Mouse (Mus musculus) heart, embryonic 16.5 days (tissue): ENCODE results near the gene Gdpd5. TPM values are rescaled to one million over a fixed set of nuclear protein-coding genes. Genes with fewer than 3 reads are reported as not detected.
"Not testable (repeated sequence)": the region's sequence is repeated elsewhere in the genome, so short reads cannot be mapped to it uniquely, and the experiment has no call there.

Experiments
- ATAC-seq: fragments of 200-750 bp; cut with Nextera tagmentation; replicated peaks from 2 replicates; pipeline ENCODE4 v1.8.0; 2017; ENCODE audit warnings: moderate number of reproducible peaks; ENCODE audit not compliant: insufficient read depth, low FRiP score; ENCODE audit errors: extremely low read depth
- H3K27ac ChIP-seq: fragments of 300-500 bp; sonication (generic); 2 replicates; pipeline ENCODE4 v1.5.1; 2014; ENCODE audit warnings: mild to moderate bottlenecking, low read length, control low read depth, moderate library complexity
- H3K27me3 ChIP-seq: fragments of 300-500 bp; sonication (generic); 2 replicates; pipeline ENCODE4 v1.6.1; 2014; ENCODE audit warnings: low read length, mixed read lengths; ENCODE audit not compliant: control insufficient read depth, insufficient read depth
- H3K36me3 ChIP-seq: fragments of 300-500 bp; sonication (generic); 2 replicates; pipeline ENCODE4 v1.6.1; 2014; ENCODE audit not compliant: control insufficient read depth, insufficient read depth
- H3K4me1 ChIP-seq: fragments of 300-500 bp; sonication (generic); 2 replicates; pipeline ENCODE4 v1.6.1; 2014; ENCODE audit warnings: low read length, mixed read lengths; ENCODE audit not compliant: control insufficient read depth, insufficient read depth
- H3K4me2 ChIP-seq: fragments of 300-500 bp; sonication (generic); 2 replicates; pipeline ENCODE4 v1.6.1; 2014; ENCODE audit warnings: low read depth, mild to moderate bottlenecking, control low read depth, low read length
- H3K4me3 ChIP-seq: fragments of 300-500 bp; sonication (generic); 2 replicates; pipeline ENCODE4 v1.5.1; 2014; ENCODE audit warnings: mild to moderate bottlenecking, control low read depth, low read length
- H3K9ac ChIP-seq: fragments of 300-500 bp; sonication (generic); 2 replicates; pipeline ENCODE4 v1.6.1; 2014; ENCODE audit warnings: low read length, control low read depth
- H3K9me3 ChIP-seq: fragments of 300-500 bp; sonication (generic); replicated peaks from 2 replicates; pipeline ENCODE4 v1.6.1; 2016; ENCODE audit warnings: low read length; ENCODE audit not compliant: control insufficient read depth
- WGBS: fragments of 180-500 bp; shearing (Covaris S2); extraction: QIAGEN DNeasy Blood & Tissue Kit; methylation state at CpG from one replicate; pipeline ENCODE4 v1.1.7; 2014; 5-methylcytosine and 5-hydroxymethylcytosine counted together
- polyA plus RNA-seq: library from polyadenylated mRNA; unstranded; fragments of >200 nt; fragmentation: Nextera tagmentation; extraction: Ambion mirVana; gene quantifications from 2 replicates; pipeline ENCODE4 v1.2.1, GENCODE M21; 2015

The Gdpd5 gene
- polyA plus RNA-seq, 1 experiment from 2014 or later, result 26.9 TPM

- Histone ChIP-seq H3K36me3 (peaks cover 35% of the 10 kb centered on the region), H3K4me2 (peak overlapping the region; percentile 64), H3K27me3 (no peaks in the 10 kb centered on the region), H3K9ac (peak overlapping the region; percentile 45; the same call in 1 of the 2 replicates), H3K27ac (peak overlapping the region; percentile 58), H3K9me3 (no peaks in the 10 kb centered on the region), H3K4me1 (peaks cover 31% of the 10 kb centered on the region), H3K4me3 (peak overlapping the region; percentile 65)
- 44% methylated on average over 8 of the region's 8 CpGs for WGBS
- ATAC-seq, result no peak
Observed at GRCm38 (mm10) chr7:99483924-99484319, 102.7 kb downstream of the Gdpd5 start.

- Histone ChIP-seq H3K9ac (no peak overlapping the region), H3K4me2 (no peak overlapping the region), H3K27me3 (no peaks in the 10 kb centered on the region), H3K9me3 (no peaks in the 10 kb centered on the region), H3K4me3 (no peak overlapping the region), H3K4me1 (peaks cover 29% of the 10 kb centered on the region), H3K27ac (no peak overlapping the region), H3K36me3 (peaks cover 27% of the 10 kb centered on the region)
- no peak for ATAC-seq
- WGBS, result 38% methylated on average over 1 of the region's 1 CpGs
Observed at GRCm38 (mm10) chr7:99484679-99485078, 103.5 kb downstream of the Gdpd5 start.

- H3K27me3 ChIP-seq, result no peaks in the 10 kb centered on the region
- peaks cover 5% of the 10 kb centered on the region; the same call in 1 of the 2 replicates for H3K9me3 ChIP-seq
- 75% methylated on average over 5 of the region's 5 CpGs for WGBS
- no peak overlapping the region for H3K9ac ChIP-seq
- H3K27ac ChIP-seq, result no peak overlapping the region
- no peak for ATAC-seq
- H3K4me2 ChIP-seq, result no peak overlapping the region
- no peaks in the 10 kb centered on the region for H3K4me1 ChIP-seq
- no peaks in the 10 kb centered on the region for H3K36me3 ChIP-seq
- no peak overlapping the region for H3K4me3 ChIP-seq
Observed at GRCm38 (mm10) chr7:99489708-99490107, 108.5 kb downstream of the Gdpd5 start.

- Histone ChIP-seq H3K27me3 (no peaks in the 10 kb centered on the region), H3K4me3 (no peak overlapping the region), H3K4me2 (no peak overlapping the region), H3K36me3 (no peaks in the 10 kb centered on the region), H3K9me3 (no peaks in the 10 kb centered on the region), H3K27ac (no peak overlapping the region), H3K4me1 (peaks cover 3% of the 10 kb centered on the region; the same call in 1 of the 2 replicates), H3K9ac (no peak overlapping the region)
- 61% methylated on average over 1 of the region's 1 CpGs for WGBS
- ATAC-seq, result no peak
Observed at GRCm38 (mm10) chr7:99499128-99499527, 117.9 kb downstream of the Gdpd5 start.

- Histone ChIP-seq H3K9ac (no peak overlapping the region), H3K4me2 (no peak overlapping the region)
Observed at GRCm38 (mm10) chr7:99500201-99500600, 119.0 kb downstream of the Gdpd5 start.

GRCm38 (mm10) chr7:99500655-99501054, 119.4 kb downstream of the Gdpd5 start:
- H3K36me3 ChIP-seq, result no peaks in the 10 kb centered on the region
- 30% methylated on average over 5 of the region's 5 CpGs for WGBS
- no peak for ATAC-seq
- no peak overlapping the region for H3K4me3 ChIP-seq
- no peaks in the 10 kb centered on the region for H3K27me3 ChIP-seq
- H3K9ac ChIP-seq, result no peak overlapping the region
- H3K27ac ChIP-seq, result 0 out of 2 replicates have a peak overlapping the region, but pooled peaks have one; percentile 12
- H3K4me1 ChIP-seq, result peaks cover 3% of the 10 kb centered on the region; the same call in 1 of the 2 replicates
- H3K4me2 ChIP-seq, result no peak overlapping the region
- no peaks in the 10 kb centered on the region for H3K9me3 ChIP-seq

More at GRCm38 (mm10) chr7:99500201-99500600, 119.0 kb downstream of the Gdpd5 start:
- Histone ChIP-seq H3K36me3 (no peaks in the 10 kb centered on the region), H3K4me3 (no peak overlapping the region), H3K9me3 (no peaks in the 10 kb centered on the region), H3K27ac (no peak overlapping the region), H3K4me1 (peaks cover 3% of the 10 kb centered on the region; the same call in 1 of the 2 replicates), H3K27me3 (no peaks in the 10 kb centered on the region)
- ATAC-seq, result peak; percentile 72
- 2% methylated on average over 8 of the region's 8 CpGs for WGBS

GRCm38 (mm10) chr7:99501148-99501547, 119.9 kb downstream of the Gdpd5 start:
- H3K27me3 ChIP-seq, result no peaks in the 10 kb centered on the region
- no peaks in the 10 kb centered on the region for H3K9me3 ChIP-seq
- peaks cover 3% of the 10 kb centered on the region; the same call in 1 of the 2 replicates for H3K4me1 ChIP-seq
- no peak overlapping the region for H3K4me3 ChIP-seq
- no peak for ATAC-seq
- no peak overlapping the region for H3K4me2 ChIP-seq
- WGBS, result 28% methylated on average over 1 of the region's 1 CpGs
- no peak overlapping the region for H3K9ac ChIP-seq
- H3K27ac ChIP-seq, result no peak overlapping the region
- H3K36me3 ChIP-seq, result no peaks in the 10 kb centered on the region

GRCm38 (mm10) chr7:99504556-99504955, 123.3 kb downstream of the Gdpd5 start:
- Histone ChIP-seq H3K9ac (no peak overlapping the region), H3K9me3 (peaks cover 5% of the 10 kb centered on the region), H3K27ac (no peak overlapping the region), H3K36me3 (no peaks in the 10 kb centered on the region), H3K4me2 (no peak overlapping the region), H3K27me3 (no peaks in the 10 kb centered on the region), H3K4me1 (peaks cover 3% of the 10 kb centered on the region; the same call in 1 of the 2 replicates), H3K4me3 (no peak overlapping the region)
- ATAC-seq, result no peak

- ATAC-seq, H3K9me3 ChIP-seq, H3K36me3 ChIP-seq, H3K4me1 ChIP-seq, H3K9ac ChIP-seq, H3K4me3 ChIP-seq, H3K27ac ChIP-seq, H3K4me2 ChIP-seq, H3K27me3 ChIP-seq: not testable (repeated sequence)
- WGBS, result 19% methylated on average over 2 of the region's 2 CpGs
Observed at GRCm38 (mm10) chr7:99508187-99508586, 127.0 kb downstream of the Gdpd5 start.
